ENCODE assay signal across 29 mouse cellular contexts in genomic region chr1:170928467-170928866, GRCm38 (mm10). TPM values are rescaled to one million over a fixed set of nuclear protein-coding genes. Genes with fewer than 3 reads are reported as not detected.
A peak's percentile ranks its signal among the peaks of the same experiment; 100 is the strongest.
DNase-seq lines count a peak whose midpoint lies in the region; ATAC-seq and TF ChIP-seq lines count a peak whose summit lies in the region.
"Had no signal": no experiment of that assay in that cellular context is flagged by ENCODE, and none has a peak within 500 bp of the region (broad histone marks: within the 10 kb centered on the region; RNA-seq: fewer than 3 reads in every experiment).

No protein-coding gene starts in this region.

- H3K27ac ChIP-seq in testis, adult 2 months (ENCODE audit: control insufficient read depth, insufficient read depth, low read depth, low read length): no peak overlapping the region
- H3K27ac ChIP-seq: embryonic facial prominence, embryonic 13.5 days; forebrain, embryonic 13.5 days; gastrocnemius, adult 2 months; layer of hippocampus, adult 2 months; limb, embryonic 10.5 days; macrophage; midbrain, embryonic 10.5 days; neural tube, embryonic 15.5 days had no signal

- H3K27me3 ChIP-seq in testis, adult 2 months (ENCODE audit: control insufficient read depth, insufficient read depth, low read length): no peaks in the 10 kb centered on the region
- H3K27me3 ChIP-seq: embryonic facial prominence, embryonic 13.5 days; forebrain, embryonic 13.5 days; neural tube, embryonic 15.5 days had no signal

- H3K4me3 ChIP-seq in testis, adult 2 months (ENCODE audit: control insufficient read depth, low read depth, low read length): peak overlapping the region; percentile 5; the same call in 1 of the 2 replicates
- H3K4me3 ChIP-seq: embryonic facial prominence, embryonic 13.5 days; erythroblast, embryonic 14.5 days; forebrain, embryonic 13.5 days; gastrocnemius, adult 2 months; layer of hippocampus, adult 2 months; limb, embryonic 10.5 days; midbrain, embryonic 10.5 days; neural tube, embryonic 15.5 days had no signal

- no peaks in the 10 kb centered on the region for H3K36me3 ChIP-seq in testis, adult 2 months (ENCODE audit: control insufficient read depth, insufficient read depth, low read length)
- H3K36me3 ChIP-seq: embryonic facial prominence, embryonic 13.5 days; limb, embryonic 10.5 days; midbrain, embryonic 10.5 days; neural tube, embryonic 15.5 days had no signal

- 0 out of 2 replicates have a peak, but pooled peaks have one; percentile 15 for ATAC-seq in megakaryocyte, adult 5-6 weeks (ENCODE audit: poor library complexity, severe bottlenecking)
- ATAC-seq: forebrain, embryonic 13.5 days; intestine, postnatal 0 days; midbrain, embryonic 16.5 days had no signal

- H3K4me1 ChIP-seq in testis, adult 2 months (ENCODE audit: control insufficient read depth, insufficient read depth, low read length): no peaks in the 10 kb centered on the region
- H3K4me1 ChIP-seq: embryonic facial prominence, embryonic 13.5 days; forebrain, embryonic 13.5 days; limb, embryonic 10.5 days; midbrain, embryonic 10.5 days; neural tube, embryonic 15.5 days had no signal

- no peak for TF ChIP-seq CTCF in testis, adult 2 months (IDR thresholded peaks at IDR 0.05; ENCODE audit: control insufficient read depth, insufficient read depth, insufficient replicate concordance, low read depth, low read length)

- DNase-seq in testis, postnatal 10 days (ENCODE audit: low spot score): no peak
- DNase-seq in spleen, adult 12 weeks (ENCODE audit: low spot score): peak; percentile 35
- no peak for DNase-seq in cerebellum, adult 9-11 months
- DNase-seq in frontal cortex, postnatal 14 days (ENCODE audit: low spot score in 2 of 2): no peak
- DNase-seq in cerebellum, adult 18-20 months: no peak
- DNase-seq: adrenal gland, postnatal 25 days; cerebellum, adult 11 months; cerebellum, postnatal 14 days; gastrocnemius, adult 2 months; kidney, postnatal 25 days; lung, adult 2 months; thymus, postnatal 36 days had no signal

- no peak for TF ChIP-seq POLR2A in testis, adult 2 months (IDR thresholded peaks at IDR 0.05; ENCODE audit: control insufficient read depth, low read depth, low read length)

RNA-seq across cellular contexts. Expression of gene Fcrla, which starts 1.1 kb away (rescaled TPM):
- polyA plus RNA-seq in testis, adult 2 months (2012; rRNA removed): 5.2 and 5.9 TPM in 2 replicates
- total RNA-seq in megakaryocyte, adult 5-6 weeks (2015): 1.3 and 3.2 TPM in 2 replicates
- total RNA-seq in megakaryocyte, adult 5-6 weeks (2017): 0.40 and 2.7 TPM in 2 replicates
- total RNA-seq: gastrocnemius, adult 2 months; layer of hippocampus, adult 2 months; layer of hippocampus, postnatal 25 days had no signal
- polyA plus RNA-seq: embryonic facial prominence, embryonic 13.5 days; erythroblast, embryonic 14.5 days; forebrain, embryonic 13.5 days; hindbrain, embryonic 11.5 days; intestine, postnatal 0 days; kidney, embryonic 14.5 days; limb, embryonic 10.5 days; midbrain, embryonic 10.5 days; midbrain, embryonic 16.5 days; neural tube, embryonic 15.5 days had no signal

RNA-seq across cellular contexts. Expression of gene Fcrlb, which starts 15.7 kb away (rescaled TPM):
- 0.16 and 0.23 TPM in 2 replicates for polyA plus RNA-seq in testis, adult 2 months (2012; rRNA removed)
- total RNA-seq in megakaryocyte, adult 5-6 weeks (2015): not detected in 2 replicates
- not detected in 2 replicates for total RNA-seq in megakaryocyte, adult 5-6 weeks (2017)
- total RNA-seq: adrenal gland, postnatal 25 days; gastrocnemius, adult 2 months had no signal
- polyA plus RNA-seq: embryonic facial prominence, embryonic 13.5 days; erythroblast, embryonic 14.5 days; forebrain, embryonic 13.5 days; heart, embryonic 11.5 days; heart, postnatal 0 days; hindbrain, embryonic 11.5 days; kidney, embryonic 14.5 days; limb, embryonic 10.5 days; macrophage; midbrain, embryonic 10.5 days had no signal

RNA-seq across cellular contexts. Expression of gene Dusp12, which starts 43.1 kb away (rescaled TPM):
- polyA plus RNA-seq in testis, adult 2 months (2012; rRNA removed): 4.4 and 6.2 TPM in 2 replicates
- total RNA-seq in megakaryocyte, adult 5-6 weeks (2015): 7.5 and 10.3 TPM in 2 replicates
- total RNA-seq in megakaryocyte, adult 5-6 weeks (2017): 5.2 and 5.4 TPM in 2 replicates

RNA-seq across cellular contexts. Expression of gene Gm26620, which starts 43.6 kb away (rescaled TPM):
- polyA plus RNA-seq in testis, adult 2 months (2012; rRNA removed): 0.99 and 1.5 TPM in 2 replicates
- 1.2 TPM in 1 of 2 replicates, not detected in the other for total RNA-seq in megakaryocyte, adult 5-6 weeks (2015)
- not detected in 2 replicates for total RNA-seq in megakaryocyte, adult 5-6 weeks (2017)
- polyA plus RNA-seq: hindbrain, embryonic 11.5 days; kidney, embryonic 14.5 days had no signal

RNA-seq across cellular contexts. Expression of gene Fcgr2b, which starts 47.9 kb away (rescaled TPM):
- polyA plus RNA-seq in testis, adult 2 months (2012; rRNA removed): 5.6 and 5.9 TPM in 2 replicates
- total RNA-seq in megakaryocyte, adult 5-6 weeks (2015): 226 and 271 TPM in 2 replicates
- total RNA-seq in megakaryocyte, adult 5-6 weeks (2017): 174 and 196 TPM in 2 replicates
- polyA plus RNA-seq: erythroblast, embryonic 14.5 days; midbrain, embryonic 10.5 days had no signal
